Mouse (Mus musculus): ENCODE data around the gene Elac2. TPM values are rescaled to one million over a fixed set of nuclear protein-coding genes. Genes with fewer than 3 reads are reported as not detected.

Elac2 gene
- polyA plus RNA-seq, 1 experiment: 20.9 TPM

- Histone ChIP-seq H3K27ac (ENCODE audit: insufficient read depth, low read depth, low read length) (no peak overlapping the region), H3K4me3 (ENCODE audit: insufficient read depth, low read depth, low read length) (no peak overlapping the region), H3K4me1 (ENCODE audit: control insufficient read depth, insufficient read depth, low read length) (no peaks in the 10 kb centered on the region), H3K36me3 (ENCODE audit: control insufficient read depth, insufficient read depth, low read length) (no peaks in the 10 kb centered on the region), H3K27me3 (replicated peaks; ENCODE audit: control insufficient read depth, insufficient read depth, low read length) (no peaks in the 10 kb centered on the region)
- no peak for DNase-seq
- no peak for TF ChIP-seq POLR2A (IDR thresholded peaks at IDR 0.05; ENCODE audit: low read depth, low read length)
- no peak for TF ChIP-seq CTCF (conservative IDR thresholded peaks at IDR 0.05; ENCODE audit: insufficient read depth, insufficient read length, low read depth, low read length)
- 67% methylated on average over 12 of the region's 12 CpGs for WGBS
Observed at GRCm38 (mm10) chr11:65039517-65040095, 60.8 kb downstream of the Elac2 start.

- no peaks in the 10 kb centered on the region for H3K4me1 ChIP-seq (ENCODE audit: control insufficient read depth, insufficient read depth, low read length)
- no peak for DNase-seq
- H3K4me3 ChIP-seq (ENCODE audit: insufficient read depth, low read depth, low read length): no peak overlapping the region
- WGBS: 88% methylated on average over 6 of the region's 6 CpGs
- H3K36me3 ChIP-seq (ENCODE audit: control insufficient read depth, insufficient read depth, low read length): no peaks in the 10 kb centered on the region
- TF ChIP-seq CTCF (conservative IDR thresholded peaks at IDR 0.05; ENCODE audit: insufficient read depth, insufficient read length, low read depth, low read length) (no peak), POLR2A (IDR thresholded peaks at IDR 0.05; ENCODE audit: low read depth, low read length) (no peak)
- no peak overlapping the region for H3K27ac ChIP-seq (ENCODE audit: insufficient read depth, low read depth, low read length)
- H3K27me3 ChIP-seq (replicated peaks; ENCODE audit: control insufficient read depth, insufficient read depth, low read length): no peaks in the 10 kb centered on the region
Observed at GRCm38 (mm10) chr11:65040556-65040955, 61.7 kb downstream of the Elac2 start.

- WGBS: 83% methylated on average over 7 of the region's 7 CpGs
- no peak for TF ChIP-seq POLR2A (IDR thresholded peaks at IDR 0.05; ENCODE audit: low read depth, low read length)
- no peak for TF ChIP-seq CTCF (conservative IDR thresholded peaks at IDR 0.05; ENCODE audit: insufficient read depth, insufficient read length, low read depth, low read length)
- Histone ChIP-seq H3K27me3 (replicated peaks; ENCODE audit: control insufficient read depth, insufficient read depth, low read length) (no peaks in the 10 kb centered on the region), H3K36me3 (ENCODE audit: control insufficient read depth, insufficient read depth, low read length) (no peaks in the 10 kb centered on the region), H3K27ac (ENCODE audit: insufficient read depth, low read depth, low read length) (no peak overlapping the region), H3K4me3 (ENCODE audit: insufficient read depth, low read depth, low read length) (no peak overlapping the region), H3K4me1 (ENCODE audit: control insufficient read depth, insufficient read depth, low read length) (no peaks in the 10 kb centered on the region)
- no peak for DNase-seq
Observed at GRCm38 (mm10) chr11:65049090-65049489, 70.3 kb downstream of the Elac2 start.

- no peaks in the 10 kb centered on the region for H3K36me3 ChIP-seq (ENCODE audit: control insufficient read depth, insufficient read depth, low read length)
- H3K4me1 ChIP-seq (ENCODE audit: control insufficient read depth, insufficient read depth, low read length): no peaks in the 10 kb centered on the region
- no peak overlapping the region for H3K4me3 ChIP-seq (ENCODE audit: insufficient read depth, low read depth, low read length)
- no peak for DNase-seq
- WGBS: 98% methylated on average over 5 of the region's 5 CpGs
- H3K27ac ChIP-seq (ENCODE audit: insufficient read depth, low read depth, low read length): no peak overlapping the region
- TF ChIP-seq POLR2A (IDR thresholded peaks at IDR 0.05; ENCODE audit: low read depth, low read length) (no peak), CTCF (conservative IDR thresholded peaks at IDR 0.05; ENCODE audit: insufficient read depth, insufficient read length, low read depth, low read length) (no peak)
- no peaks in the 10 kb centered on the region for H3K27me3 ChIP-seq (replicated peaks; ENCODE audit: control insufficient read depth, insufficient read depth, low read length)
Observed at GRCm38 (mm10) chr11:65050819-65051218, 72.0 kb downstream of the Elac2 start.

Other genes with a start within 250 kb of the Elac2 start
- 0.09 and 0.11 TPM in 2 replicates for gene 1700086D15Rik, start 180.9 kb downstream of the Elac2 start, polyA plus RNA-seq (2012; rRNA removed)
- gene Arhgap44, start 183.9 kb downstream of the Elac2 start, polyA plus RNA-seq (2012; rRNA removed): 5.0 and 6.7 TPM in 2 replicates